Mouse (Mus musculus) liver, embryonic 16.5 days (tissue): ENCODE measurements around the gene Ahcyl2. TPM values are rescaled to one million over a fixed set of nuclear protein-coding genes. Genes with fewer than 3 reads are reported as not detected.
A peak's percentile ranks its signal among the peaks of the same experiment; 100 is the strongest.

ENCODE experiments used
- ATAC-seq: fragments of 200-750 bp; cut with Nextera tagmentation; 2 replicates; pipeline ENCODE4 v1.8.0; 2017; ENCODE audit warnings: low read depth, mild to moderate bottlenecking, moderate number of reproducible peaks, moderate library complexity
- H3K27ac ChIP-seq: fragments of 300-500 bp; sonication (generic); 2 replicates; pipeline ENCODE4 v1.5.1; 2014; ENCODE audit warnings: mild to moderate bottlenecking, low read length
- H3K27me3 ChIP-seq: fragments of 300-500 bp; sonication (generic); 2 replicates; pipeline ENCODE4 v1.6.1; 2014; ENCODE audit warnings: low read depth, low read length, mixed read lengths; ENCODE audit not compliant: control insufficient read depth, insufficient read depth
- H3K36me3 ChIP-seq: fragments of 300-500 bp; sonication (generic); 2 replicates; pipeline ENCODE4 v1.6.1; 2014; ENCODE audit warnings: mild to moderate bottlenecking; ENCODE audit not compliant: control insufficient read depth, insufficient read depth
- H3K4me1 ChIP-seq: fragments of 300-500 bp; sonication (generic); 2 replicates; pipeline ENCODE4 v1.6.1; 2014; ENCODE audit warnings: low read depth, low read length, mixed read lengths; ENCODE audit not compliant: control insufficient read depth
- H3K4me2 ChIP-seq: fragments of 300-500 bp; sonication (generic); 2 replicates; pipeline ENCODE4 v1.6.1; 2014; ENCODE audit warnings: low read depth, low read length, mixed read lengths
- H3K4me3 ChIP-seq: fragments of 300-500 bp; sonication (generic); 2 replicates; pipeline ENCODE4 v1.5.1; 2014; ENCODE audit warnings: low read depth, mild to moderate bottlenecking, low read length
- H3K9ac ChIP-seq: fragments of 300-500 bp; sonication (generic); 2 replicates; pipeline ENCODE4 v1.6.1; 2014; ENCODE audit warnings: low read depth, low read length
- H3K9me3 ChIP-seq: fragments of 300-500 bp; sonication (generic); replicated peaks from 2 replicates; pipeline ENCODE4 v1.6.1; 2016; ENCODE audit warnings: low read length; ENCODE audit not compliant: control insufficient read depth
- WGBS: fragments of 180-500 bp; shearing (Covaris S2); extraction: QIAGEN DNeasy Blood & Tissue Kit; methylation state at CpG from one replicate; pipeline ENCODE4 v1.1.7; 2014; ENCODE audit not compliant: insufficient replicate concordance; 5-methylcytosine and 5-hydroxymethylcytosine counted together
- polyA plus RNA-seq: library from polyadenylated mRNA; unstranded; fragments of >200 nt; fragmentation: Nextera tagmentation; extraction: Ambion mirVana; gene quantifications from 2 replicates; pipeline ENCODE4 v1.2.1, GENCODE M21; 2015

Ahcyl2 gene
- polyA plus RNA-seq, 1 experiment from 2014 or later, result 4.4 TPM

- no peaks in the 10 kb centered on the region for H3K9me3 ChIP-seq
- no peak overlapping the region for H3K9ac ChIP-seq
- H3K36me3 ChIP-seq, result peaks cover 1% of the 10 kb centered on the region; the same call in 1 of the 2 replicates
- H3K4me2 ChIP-seq, result no peak overlapping the region
- no peak for ATAC-seq
- no peak overlapping the region for H3K4me3 ChIP-seq
- H3K27ac ChIP-seq, result no peak overlapping the region
- H3K4me1 ChIP-seq, result peaks cover 8% of the 10 kb centered on the region
- H3K27me3 ChIP-seq, result peaks cover 32% of the 10 kb centered on the region
These were observed 146.3 kb downstream of the Ahcyl2 start for GRCm38 (mm10) chr6:29914136-29914535.

GRCm38 (mm10) chr6:29915836-29916235 is 148.0 kb downstream of the Ahcyl2 start:
- H3K4me2 ChIP-seq, result no peak overlapping the region
- H3K9me3 ChIP-seq, result no peaks in the 10 kb centered on the region
- H3K9ac ChIP-seq, result no peak overlapping the region
- no peak overlapping the region for H3K27ac ChIP-seq
- ATAC-seq, result no peak
- peaks cover 8% of the 10 kb centered on the region for H3K4me1 ChIP-seq
- 45% methylated on average over 9 of the region's 9 CpGs for WGBS
- H3K4me3 ChIP-seq, result no peak overlapping the region
- no peaks in the 10 kb centered on the region for H3K36me3 ChIP-seq
- H3K27me3 ChIP-seq, result peaks cover 32% of the 10 kb centered on the region

GRCm38 (mm10) chr6:29916530-29917382 is 148.9 kb downstream of the Ahcyl2 start, which contains the start of gene Strip2:
TSS of gene Strip2 (plus strand) at chr6:29917012.
- peak; percentile 98 for ATAC-seq
- Histone ChIP-seq H3K9me3 (no peaks in the 10 kb centered on the region), H3K4me3 (peak within 1 kb of the TSS; percentile 80), H3K27me3 (peaks cover 32% of the 10 kb centered on the region), H3K36me3 (no peaks in the 10 kb centered on the region), H3K27ac (no peak within 1 kb of the TSS), H3K9ac (peak within 1 kb of the TSS; percentile 73), H3K4me1 (peaks cover 8% of the 10 kb centered on the region), H3K4me2 (peak within 1 kb of the TSS; percentile 91)
- WGBS, result under 1% methylated on average over 67 of the region's 67 CpGs

GRCm38 (mm10) chr6:29917383-29917720 is 149.5 kb downstream of the Ahcyl2 start:
- H3K27ac ChIP-seq, result no peak overlapping the region
- H3K4me1 ChIP-seq, result peaks cover 8% of the 10 kb centered on the region
- no peaks in the 10 kb centered on the region for H3K9me3 ChIP-seq
- peak overlapping the region; percentile 80 for H3K4me3 ChIP-seq
- WGBS, result under 1% methylated on average over 21 of the region's 21 CpGs
- ATAC-seq, result peak; percentile 53
- peak overlapping the region; percentile 73 for H3K9ac ChIP-seq
- H3K36me3 ChIP-seq, result no peaks in the 10 kb centered on the region
- H3K4me2 ChIP-seq, result peak overlapping the region; percentile 91
- peaks cover 32% of the 10 kb centered on the region for H3K27me3 ChIP-seq

GRCm38 (mm10) chr6:29917947-29918346 is 150.1 kb downstream of the Ahcyl2 start:
- H3K27ac ChIP-seq, result no peak overlapping the region
- WGBS, result 44% methylated on average over 4 of the region's 4 CpGs
- H3K9me3 ChIP-seq, result no peaks in the 10 kb centered on the region
- ATAC-seq, result no peak
- no peaks in the 10 kb centered on the region for H3K36me3 ChIP-seq
- H3K4me1 ChIP-seq, result peaks cover 8% of the 10 kb centered on the region
- peaks cover 32% of the 10 kb centered on the region for H3K27me3 ChIP-seq
- H3K4me3 ChIP-seq, result peak overlapping the region; percentile 80
- H3K9ac ChIP-seq, result no peak overlapping the region
- H3K4me2 ChIP-seq, result peak overlapping the region; percentile 91; the same call in 1 of the 2 replicates

- Histone ChIP-seq H3K36me3 (no peaks in the 10 kb centered on the region), H3K4me3 (no peak overlapping the region), H3K4me2 (no peak overlapping the region), H3K9ac (no peak overlapping the region), H3K4me1 (no peaks in the 10 kb centered on the region), H3K27ac (no peak overlapping the region), H3K9me3 (no peaks in the 10 kb centered on the region), H3K27me3 (peaks cover 5% of the 10 kb centered on the region; the same call in 1 of the 2 replicates)
- peak; percentile 55; the same call in 1 of the 2 replicates for ATAC-seq
- WGBS, result 49% methylated on average over 4 of the region's 4 CpGs
These were observed 155.7 kb downstream of the Ahcyl2 start for GRCm38 (mm10) chr6:29923501-29923900.

GRCm38 (mm10) chr6:29925594-29926219 is 157.9 kb downstream of the Ahcyl2 start:
- Histone ChIP-seq H3K27ac (no peak overlapping the region), H3K9me3 (no peaks in the 10 kb centered on the region), H3K9ac (no peak overlapping the region), H3K27me3 (no peaks in the 10 kb centered on the region), H3K36me3 (no peaks in the 10 kb centered on the region), H3K4me1 (no peaks in the 10 kb centered on the region), H3K4me2 (no peak overlapping the region), H3K4me3 (no peak overlapping the region)
- 35% methylated on average over 6 of the region's 6 CpGs for WGBS
- no peak for ATAC-seq

- H3K27me3 ChIP-seq, result no peaks in the 10 kb centered on the region
- no peaks in the 10 kb centered on the region for H3K9me3 ChIP-seq
- ATAC-seq, result no peak
These were observed 162.3 kb downstream of the Ahcyl2 start for GRCm38 (mm10) chr6:29930087-29930486.

GRCm38 (mm10) chr6:29930665-29931064 is 162.9 kb downstream of the Ahcyl2 start:
- Histone ChIP-seq H3K27me3 (no peaks in the 10 kb centered on the region), H3K9ac (no peak overlapping the region), H3K4me3 (no peak overlapping the region), H3K4me1 (no peaks in the 10 kb centered on the region), H3K4me2 (no peak overlapping the region), H3K9me3 (no peaks in the 10 kb centered on the region), H3K27ac (no peak overlapping the region), H3K36me3 (no peaks in the 10 kb centered on the region)
- 66% methylated on average over 6 of the region's 6 CpGs for WGBS
- ATAC-seq, result no peak

More at GRCm38 (mm10) chr6:29930087-29930486, 162.3 kb downstream of the Ahcyl2 start:
- no peak overlapping the region for H3K4me2 ChIP-seq
- no peaks in the 10 kb centered on the region for H3K36me3 ChIP-seq
- no peak overlapping the region for H3K27ac ChIP-seq
- H3K4me3 ChIP-seq, result no peak overlapping the region
- H3K4me1 ChIP-seq, result no peaks in the 10 kb centered on the region
- no peak overlapping the region for H3K9ac ChIP-seq
